Mouse (Mus musculus) neural tube, embryonic 11.5 days (tissue): ENCODE data around the gene Ogdh. TPM values are rescaled to one million over a fixed set of nuclear protein-coding genes. Genes with fewer than 3 reads are reported as not detected.
A peak's percentile ranks its signal among the peaks of the same experiment; 100 is the strongest.

ENCODE experiments used
- ATAC-seq: fragments of 200-750 bp; cut with Nextera tagmentation; 2 replicates; pipeline ENCODE4 v1.8.0; 2017; ENCODE audit warnings: moderate number of reproducible peaks, mild to moderate bottlenecking, moderate TSS enrichment, moderate library complexity; ENCODE audit not compliant: insufficient read depth, low FRiP score, low TSS enrichment
- DNase-seq: peaks from one replicate; pipeline ENCODE4 v3.0.0-alpha.2; 2015; ENCODE audit warnings: low spot score
- H3K27ac ChIP-seq: fragments of 300-500 bp; sonication (generic); 2 replicates; pipeline ENCODE4 v1.5.1; 2014; ENCODE audit warnings: low read depth, mild to moderate bottlenecking, low read length
- H3K27me3 ChIP-seq: fragments of 300-500 bp; sonication (generic); 2 replicates; pipeline ENCODE4 v1.6.1; 2014; ENCODE audit warnings: mild to moderate bottlenecking, low read length, mixed read lengths; ENCODE audit not compliant: control insufficient read depth, insufficient read depth
- H3K36me3 ChIP-seq: fragments of 300-500 bp; sonication (generic); 2 replicates; pipeline ENCODE4 v1.6.1; 2014; ENCODE audit warnings: mild to moderate bottlenecking, low read length, moderate library complexity, mixed read lengths; ENCODE audit not compliant: control insufficient read depth, insufficient read depth
- H3K4me1 ChIP-seq: fragments of 300-500 bp; sonication (generic); 2 replicates; pipeline ENCODE4 v1.6.1; 2014; ENCODE audit warnings: low read length, mixed read lengths; ENCODE audit not compliant: control insufficient read depth, insufficient read depth
- H3K4me2 ChIP-seq: fragments of 300-500 bp; sonication (generic); 2 replicates; pipeline ENCODE4 v1.6.1; 2014; ENCODE audit warnings: low read depth, mild to moderate bottlenecking, moderate library complexity
- H3K4me3 ChIP-seq: fragments of 300-500 bp; sonication (generic); 2 replicates; pipeline ENCODE4 v1.5.1; 2014; ENCODE audit warnings: low read depth, low read length
- H3K9ac ChIP-seq: fragments of 300-500 bp; sonication (generic); 2 replicates; pipeline ENCODE4 v1.6.1; 2014; ENCODE audit warnings: mild to moderate bottlenecking, low read length
- H3K9me3 ChIP-seq: fragments of 300-500 bp; sonication (generic); 2 replicates; pipeline ENCODE4 v1.6.1; 2016; ENCODE audit warnings: low read length; ENCODE audit not compliant: control insufficient read depth
- WGBS: fragments of 180-500 bp; shearing (Covaris S2); extraction: QIAGEN DNeasy Blood & Tissue Kit; methylation state at CpG from one replicate; pipeline ENCODE4 v1.1.7; 2014; 5-methylcytosine and 5-hydroxymethylcytosine counted together
- polyA plus RNA-seq: library from polyadenylated mRNA; unstranded; fragments of >200 nt; fragmentation: Nextera tagmentation; extraction: Ambion mirVana; gene quantifications from 2 replicates; pipeline ENCODE4 v1.2.1, GENCODE M21; 2014

Gene Ogdh
- polyA plus RNA-seq, 1 experiment from 2014 or later = 104 TPM

- Histone ChIP-seq H3K9me3 (no peaks in the 10 kb centered on the region), H3K9ac (peak within 1 kb of the TSS; percentile 97), H3K27me3 (no peaks in the 10 kb centered on the region), H3K4me1 (peaks cover 15% of the 10 kb centered on the region), H3K27ac (peak within 1 kb of the TSS; percentile 95), H3K4me3 (peak within 1 kb of the TSS; percentile 97), H3K36me3 (peaks cover 3% of the 10 kb centered on the region; the same call in 1 of the 2 replicates), H3K4me2 (peak within 1 kb of the TSS; percentile 76)
- 8% methylated on average over 55 of the region's 60 CpGs for WGBS
- ATAC-seq = peak; percentile 99
- DNase-seq = peak; percentile 95
Measured at GRCm38 (mm10) chr11:6388726-6389413, 97.4 kb downstream of the Ogdh start, which contains the start of gene Zmiz2. Gene Zmiz2 (plus strand): TSS chr11:6389074.

- peak overlapping the region; percentile 97 for H3K4me3 ChIP-seq
- peak overlapping the region; percentile 76 for H3K4me2 ChIP-seq
- peaks cover 3% of the 10 kb centered on the region; the same call in 1 of the 2 replicates for H3K36me3 ChIP-seq
- peak; percentile 35 for DNase-seq
- peak; percentile 52; the same call in 1 of the 2 replicates for ATAC-seq
- H3K9ac ChIP-seq = peak overlapping the region; percentile 97
- no peaks in the 10 kb centered on the region for H3K27me3 ChIP-seq
- H3K9me3 ChIP-seq = no peaks in the 10 kb centered on the region
- under 1% methylated on average over 36 of the region's 43 CpGs for WGBS
- H3K4me1 ChIP-seq = peaks cover 15% of the 10 kb centered on the region
- H3K27ac ChIP-seq = peak overlapping the region; percentile 95
Measured at GRCm38 (mm10) chr11:6389483-6389921, 98.1 kb downstream of the Ogdh start.

- Histone ChIP-seq H3K4me2 (peak overlapping the region; percentile 76), H3K4me1 (peaks cover 18% of the 10 kb centered on the region), H3K9me3 (no peaks in the 10 kb centered on the region), H3K36me3 (peaks cover 3% of the 10 kb centered on the region; the same call in 1 of the 2 replicates), H3K9ac (peak overlapping the region; percentile 97), H3K27ac (no peak overlapping the region), H3K4me3 (peak overlapping the region; percentile 97), H3K27me3 (no peaks in the 10 kb centered on the region)
- WGBS = 84% methylated on average over 8 of the region's 8 CpGs
- ATAC-seq = no peak
- DNase-seq = no peak
Measured at GRCm38 (mm10) chr11:6390376-6391053, 99.1 kb downstream of the Ogdh start.

- H3K36me3 ChIP-seq = peaks cover 6% of the 10 kb centered on the region
- H3K27ac ChIP-seq = no peak overlapping the region
- 0 out of 2 replicates have a peak overlapping the region, but pooled peaks have one; percentile 2 for H3K4me3 ChIP-seq
- WGBS = 91% methylated on average over 8 of the region's 8 CpGs
- no peak overlapping the region for H3K4me2 ChIP-seq
- H3K4me1 ChIP-seq = peaks cover 18% of the 10 kb centered on the region
- DNase-seq (no peak), ATAC-seq (no peak)
- H3K9me3 ChIP-seq = no peaks in the 10 kb centered on the region
- no peak overlapping the region for H3K9ac ChIP-seq
- H3K27me3 ChIP-seq = no peaks in the 10 kb centered on the region
Measured at GRCm38 (mm10) chr11:6391516-6392276, 100.3 kb downstream of the Ogdh start.

GRCm38 (mm10) chr11:6392857-6393256 is 101.4 kb downstream of the Ogdh start:
- H3K36me3 ChIP-seq = peaks cover 16% of the 10 kb centered on the region
- H3K9me3 ChIP-seq = no peaks in the 10 kb centered on the region
- peaks cover 18% of the 10 kb centered on the region for H3K4me1 ChIP-seq
- DNase-seq = no peak
- no peak overlapping the region for H3K27ac ChIP-seq
- 91% methylated on average over 6 of the region's 6 CpGs for WGBS
- H3K9ac ChIP-seq = no peak overlapping the region
- H3K4me3 ChIP-seq = no peak overlapping the region
- H3K27me3 ChIP-seq = no peaks in the 10 kb centered on the region
- ATAC-seq = no peak
- H3K4me2 ChIP-seq = no peak overlapping the region

GRCm38 (mm10) chr11:6393866-6394265 is 102.4 kb downstream of the Ogdh start:
- 85% methylated on average over 1 of the region's 1 CpGs for WGBS
- no peak overlapping the region for H3K27ac ChIP-seq

GRCm38 (mm10) chr11:6395565-6395964 is 104.1 kb downstream of the Ogdh start:
- 78% methylated on average over 5 of the region's 5 CpGs for WGBS
- H3K9me3 ChIP-seq = no peaks in the 10 kb centered on the region
- H3K9ac ChIP-seq = no peak overlapping the region
- H3K27ac ChIP-seq = no peak overlapping the region
- no peak overlapping the region for H3K4me3 ChIP-seq
- DNase-seq = no peak
- no peak overlapping the region for H3K4me2 ChIP-seq
- H3K4me1 ChIP-seq = peaks cover 8% of the 10 kb centered on the region
- peaks cover 34% of the 10 kb centered on the region for H3K36me3 ChIP-seq
- no peak for ATAC-seq
- no peaks in the 10 kb centered on the region for H3K27me3 ChIP-seq

More at GRCm38 (mm10) chr11:6393866-6394265, 102.4 kb downstream of the Ogdh start:
- H3K4me2 ChIP-seq = no peak overlapping the region
- no peak overlapping the region for H3K9ac ChIP-seq
- no peaks in the 10 kb centered on the region for H3K27me3 ChIP-seq
- ATAC-seq = no peak
- H3K9me3 ChIP-seq = no peaks in the 10 kb centered on the region
- no peak overlapping the region for H3K4me3 ChIP-seq
- H3K4me1 ChIP-seq = peaks cover 18% of the 10 kb centered on the region
- no peak for DNase-seq
- H3K36me3 ChIP-seq = peaks cover 22% of the 10 kb centered on the region

GRCm38 (mm10) chr11:6398141-6398540 is 106.7 kb downstream of the Ogdh start:
- Histone ChIP-seq H3K36me3 (peaks cover 45% of the 10 kb centered on the region), H3K4me2 (no peak overlapping the region), H3K4me1 (0 out of 2 replicates have a peak, but pooled peaks cover 3% of the 10 kb centered on the region), H3K27me3 (no peaks in the 10 kb centered on the region), H3K9me3 (no peaks in the 10 kb centered on the region), H3K27ac (no peak overlapping the region), H3K4me3 (no peak overlapping the region), H3K9ac (no peak overlapping the region)
- no peak for DNase-seq
- 96% methylated on average over 10 of the region's 10 CpGs for WGBS
- no peak for ATAC-seq
